Mouse (Mus musculus) liver, embryonic 12.5 days (tissue): ENCODE data around the gene Jmjd1c. TPM values are rescaled to one million over a fixed set of nuclear protein-coding genes. Genes with fewer than 3 reads are reported as not detected.

ENCODE experiments used
- ATAC-seq: fragments of 200-750 bp; cut with Nextera tagmentation; 2 replicates; pipeline ENCODE4 v1.8.0; 2017; ENCODE audit warnings: moderate number of reproducible peaks, mild to moderate bottlenecking, moderate library complexity
- H3K27ac ChIP-seq: fragments of 300-500 bp; sonication (generic); 2 replicates; pipeline ENCODE4 v1.5.1; 2016; ENCODE audit warnings: mild to moderate bottlenecking
- H3K27me3 ChIP-seq: fragments of 300-500 bp; sonication (generic); replicated peaks from 2 replicates; pipeline ENCODE4 v1.6.1; 2016; ENCODE audit warnings: mild to moderate bottlenecking, moderate library complexity
- H3K36me3 ChIP-seq: fragments of 300-500 bp; sonication (generic); 2 replicates; pipeline ENCODE4 v1.6.1; 2016; ENCODE audit warnings: mild to moderate bottlenecking, moderate library complexity
- H3K4me1 ChIP-seq: fragments of 300-500 bp; sonication (generic); 2 replicates; pipeline ENCODE4 v1.6.1; 2016
- H3K4me2 ChIP-seq: fragments of 300-500 bp; sonication (generic); 2 replicates; pipeline ENCODE4 v1.6.1; 2016; ENCODE audit warnings: mild to moderate bottlenecking, moderate library complexity
- H3K4me3 ChIP-seq: fragments of 300-500 bp; sonication (generic); 2 replicates; pipeline ENCODE4 v1.5.1; 2016; ENCODE audit warnings: mild to moderate bottlenecking, moderate library complexity
- H3K9ac ChIP-seq: fragments of 300-500 bp; sonication (generic); 2 replicates; pipeline ENCODE4 v1.6.1; 2016; ENCODE audit warnings: mild to moderate bottlenecking, moderate library complexity
- H3K9me3 ChIP-seq: fragments of 300-500 bp; sonication (generic); replicated peaks from 2 replicates; pipeline ENCODE4 v1.6.1; 2016; ENCODE audit warnings: mild to moderate bottlenecking, moderate library complexity
- WGBS: fragments of 180-500 bp; shearing (Covaris S2); methylation state at CpG from one replicate; pipeline ENCODE4 v1.1.7; 2016; ENCODE audit not compliant: insufficient replicate concordance; 5-methylcytosine and 5-hydroxymethylcytosine counted together
- polyA plus RNA-seq: library from polyadenylated mRNA; unstranded; fragments of >200 nt; fragmentation: Nextera tagmentation; extraction: Ambion mirVana; gene quantifications from 2 replicates; pipeline ENCODE4 v1.2.1, GENCODE M21; 2016

The Jmjd1c gene
- polyA plus RNA-seq, 1 experiment from 2014 or later = 16.1 TPM

- 77% methylated on average over 21 of the region's 21 CpGs for WGBS
- Histone ChIP-seq H3K4me2 (no peak overlapping the region), H3K4me1 (peaks cover 18% of the 10 kb centered on the region), H3K9ac (no peak overlapping the region), H3K4me3 (no peak overlapping the region), H3K9me3 (no peaks in the 10 kb centered on the region), H3K27ac (no peak overlapping the region), H3K36me3 (no peaks in the 10 kb centered on the region), H3K27me3 (no peaks in the 10 kb centered on the region)
- no peak for ATAC-seq
Measured at GRCm38 (mm10) chr10:67075931-67076878, 19.7 kb upstream of the Jmjd1c start.

GRCm38 (mm10) chr10:67079030-67079429 is 16.9 kb upstream of the Jmjd1c start:
- Histone ChIP-seq H3K36me3 (no peaks in the 10 kb centered on the region), H3K4me2 (no peak overlapping the region), H3K27me3 (no peaks in the 10 kb centered on the region), H3K4me3 (no peak overlapping the region), H3K9me3 (no peaks in the 10 kb centered on the region), H3K4me1 (peaks cover 15% of the 10 kb centered on the region), H3K9ac (no peak overlapping the region), H3K27ac (no peak overlapping the region)
- ATAC-seq = no peak
- 71% methylated on average over 4 of the region's 4 CpGs for WGBS

- Histone ChIP-seq H3K27me3 (no peaks in the 10 kb centered on the region), H3K9ac (no peak overlapping the region), H3K27ac (no peak overlapping the region), H3K36me3 (no peaks in the 10 kb centered on the region), H3K4me2 (no peak overlapping the region), H3K4me1 (peaks cover 15% of the 10 kb centered on the region), H3K9me3 (no peaks in the 10 kb centered on the region), H3K4me3 (no peak overlapping the region)
- 83% methylated on average over 18 of the region's 18 CpGs for WGBS
- no peak for ATAC-seq
Measured at GRCm38 (mm10) chr10:67081206-67082007, 14.5 kb upstream of the Jmjd1c start.

- Histone ChIP-seq H3K27ac (no peak overlapping the region), H3K36me3 (no peaks in the 10 kb centered on the region), H3K4me3 (no peak overlapping the region), H3K4me2 (no peak overlapping the region), H3K9ac (no peak overlapping the region), H3K9me3 (no peaks in the 10 kb centered on the region), H3K4me1 (peaks cover 15% of the 10 kb centered on the region), H3K27me3 (no peaks in the 10 kb centered on the region)
- ATAC-seq = no peak
- 69% methylated on average over 4 of the region's 4 CpGs for WGBS
Measured at GRCm38 (mm10) chr10:67082531-67082930, 13.4 kb upstream of the Jmjd1c start.

GRCm38 (mm10) chr10:67083446-67084166 is 12.3 kb upstream of the Jmjd1c start:
- H3K9me3 ChIP-seq = no peaks in the 10 kb centered on the region
- H3K27ac ChIP-seq = no peak overlapping the region
- peaks cover 12% of the 10 kb centered on the region for H3K4me1 ChIP-seq
- WGBS = 79% methylated on average over 10 of the region's 10 CpGs
- no peaks in the 10 kb centered on the region for H3K27me3 ChIP-seq
- no peaks in the 10 kb centered on the region for H3K36me3 ChIP-seq
- H3K4me3 ChIP-seq = no peak overlapping the region
- H3K9ac ChIP-seq = no peak overlapping the region
- no peak for ATAC-seq
- H3K4me2 ChIP-seq = no peak overlapping the region

- no peak overlapping the region for H3K4me3 ChIP-seq
- ATAC-seq = no peak
- no peak overlapping the region for H3K9ac ChIP-seq
- H3K27me3 ChIP-seq = no peaks in the 10 kb centered on the region
- 76% methylated on average over 10 of the region's 10 CpGs for WGBS
- 0 out of 2 replicates have a peak, but pooled peaks cover under 1% of the 10 kb centered on the region for H3K4me1 ChIP-seq
- no peak overlapping the region for H3K27ac ChIP-seq
- no peaks in the 10 kb centered on the region for H3K9me3 ChIP-seq
- H3K36me3 ChIP-seq = no peaks in the 10 kb centered on the region
- no peak overlapping the region for H3K4me2 ChIP-seq
Measured at GRCm38 (mm10) chr10:67085124-67085523, 10.8 kb upstream of the Jmjd1c start.

- 75% methylated on average over 7 of the region's 7 CpGs for WGBS
- Histone ChIP-seq H3K9ac (no peak overlapping the region), H3K27ac (no peak overlapping the region), H3K9me3 (no peaks in the 10 kb centered on the region), H3K27me3 (no peaks in the 10 kb centered on the region), H3K4me3 (no peak overlapping the region), H3K4me2 (no peak overlapping the region), H3K36me3 (no peaks in the 10 kb centered on the region), H3K4me1 (no peaks in the 10 kb centered on the region)
- no peak for ATAC-seq
Measured at GRCm38 (mm10) chr10:67085916-67086315, 10.0 kb upstream of the Jmjd1c start.

GRCm38 (mm10) chr10:67087447-67088226 is 8.3 kb upstream of the Jmjd1c start:
- no peaks in the 10 kb centered on the region for H3K4me1 ChIP-seq
- H3K9ac ChIP-seq = no peak overlapping the region
- no peak overlapping the region for H3K4me2 ChIP-seq
- no peak overlapping the region for H3K4me3 ChIP-seq
- H3K27me3 ChIP-seq = no peaks in the 10 kb centered on the region
- no peaks in the 10 kb centered on the region for H3K36me3 ChIP-seq
- no peak overlapping the region for H3K27ac ChIP-seq
- ATAC-seq = no peak
- no peaks in the 10 kb centered on the region for H3K9me3 ChIP-seq
- 70% methylated on average over 5 of the region's 5 CpGs for WGBS

- no peaks in the 10 kb centered on the region for H3K27me3 ChIP-seq
- no peak for ATAC-seq
- no peak overlapping the region for H3K4me2 ChIP-seq
- peaks cover 7% of the 10 kb centered on the region; the same call in 1 of the 2 replicates for H3K4me1 ChIP-seq
- H3K9me3 ChIP-seq = no peaks in the 10 kb centered on the region
- 74% methylated on average over 4 of the region's 4 CpGs for WGBS
- H3K9ac ChIP-seq = no peak overlapping the region
- no peaks in the 10 kb centered on the region for H3K36me3 ChIP-seq
- H3K27ac ChIP-seq = no peak overlapping the region
- H3K4me3 ChIP-seq = no peak overlapping the region
Measured at GRCm38 (mm10) chr10:67090611-67091010, 5.3 kb upstream of the Jmjd1c start.

GRCm38 (mm10) chr10:67094922-67095321 is 1.0 kb upstream of the Jmjd1c start:
- no peak overlapping the region for H3K4me2 ChIP-seq

More at GRCm38 (mm10) chr10:67094922-67095321, 1.0 kb upstream of the Jmjd1c start:
- Histone ChIP-seq H3K27ac (no peak overlapping the region), H3K36me3 (no peaks in the 10 kb centered on the region), H3K9ac (no peak overlapping the region), H3K9me3 (no peaks in the 10 kb centered on the region), H3K4me1 (peaks cover 37% of the 10 kb centered on the region), H3K27me3 (no peaks in the 10 kb centered on the region), H3K4me3 (no peak overlapping the region)
- WGBS = 57% methylated on average over 7 of the region's 7 CpGs
- no peak for ATAC-seq
